In genomic region chr13:44151526-44151925, GRCm38 (mm10) we compare ENCODE assay signal across 34 mouse cellular contexts.
"Had no signal": no experiment of that assay in that cellular context is flagged by ENCODE, and none has a peak within 500 bp of the region (broad histone marks: within the 10 kb centered on the region; RNA-seq: fewer than 3 reads in every experiment).

No protein-coding gene starts in this region.

- H3K27ac ChIP-seq: heart, embryonic 10.5 days; heart, embryonic 13.5 days; heart, embryonic 15.5 days; hindbrain, embryonic 10.5 days; hindbrain, embryonic 12.5 days; hindbrain, embryonic 13.5 days; hindbrain, embryonic 14.5 days; hindbrain, embryonic 15.5 days; hindbrain, postnatal 0 days; intestine, embryonic 15.5 days; kidney, embryonic 15.5 days; kidney, postnatal 0 days; layer of hippocampus, adult 2 months had no signal

- H3K4me1 ChIP-seq: hindbrain, embryonic 10.5 days; hindbrain, embryonic 12.5 days; hindbrain, embryonic 15.5 days; intestine, embryonic 15.5 days had no signal

- H3K9ac ChIP-seq: heart, embryonic 12.5 days; heart, embryonic 13.5 days; heart, embryonic 15.5 days; hindbrain, embryonic 12.5 days; hindbrain, embryonic 13.5 days; hindbrain, embryonic 14.5 days; hindbrain, embryonic 15.5 days; intestine, embryonic 15.5 days; kidney, embryonic 15.5 days had no signal

- ATAC-seq: hindbrain, embryonic 16.5 days; hindbrain, postnatal 0 days; inflammation-experienced regulatory T-cells, adult 6 months; intestine, embryonic 15.5 days; intestine, embryonic 16.5 days; intestine, postnatal 0 days had no signal

- H3K27me3 ChIP-seq: heart, embryonic 12.5 days; heart, embryonic 13.5 days; heart, embryonic 15.5 days; hindbrain, embryonic 12.5 days; hindbrain, embryonic 13.5 days; hindbrain, embryonic 15.5 days; intestine, embryonic 15.5 days; kidney, embryonic 15.5 days had no signal

- DNase-seq: heart, postnatal 14 days; heart, postnatal 36 days; heart, postnatal 4 days; kidney, adult 11 months; kidney, adult 18-20 months; kidney, adult 2 months; kidney, adult 8-10 months; kidney, adult 9 months; kidney, postnatal 10 days; kidney, postnatal 14 days; kidney, postnatal 25 days; kidney, postnatal 36 days; kidney, postnatal 4 days; layer of hippocampus, adult 9-11 months; layer of hippocampus, postnatal 36 days had no signal

- H3K4me2 ChIP-seq: heart, embryonic 11.5 days; heart, embryonic 12.5 days; heart, embryonic 13.5 days; heart, embryonic 15.5 days; hindbrain, embryonic 12.5 days; hindbrain, embryonic 13.5 days; hindbrain, embryonic 14.5 days; hindbrain, embryonic 15.5 days; intestine, embryonic 15.5 days; kidney, embryonic 15.5 days had no signal

- H3K4me3 ChIP-seq: heart, embryonic 10.5 days; heart, embryonic 12.5 days; heart, embryonic 13.5 days; heart, embryonic 15.5 days; hindbrain, embryonic 10.5 days; hindbrain, embryonic 12.5 days; hindbrain, embryonic 13.5 days; hindbrain, embryonic 15.5 days; intestine, embryonic 15.5 days; kidney, embryonic 15.5 days; layer of hippocampus, adult 2 months had no signal

- H3K36me3 ChIP-seq: heart, embryonic 10.5 days; heart, embryonic 12.5 days; heart, embryonic 13.5 days; heart, embryonic 15.5 days; hindbrain, embryonic 10.5 days; hindbrain, embryonic 12.5 days; hindbrain, embryonic 13.5 days; hindbrain, embryonic 15.5 days; intestine, embryonic 15.5 days; kidney, embryonic 15.5 days had no signal

- H3K9me3 ChIP-seq: heart, embryonic 15.5 days; hindbrain, embryonic 13.5 days; hindbrain, embryonic 15.5 days; intestine, embryonic 15.5 days; kidney, embryonic 15.5 days had no signal
